Mouse (Mus musculus) embryonic fibroblast, embryonic 13.5 days (primary cell): ENCODE results near the gene Tap1.

Source experiments
- CTCF ChIP-seq: IDR thresholded peaks from 2 replicates; pipeline ENCODE4 v1.5.1; 2011; ENCODE audit warnings: mild to moderate bottlenecking, control low read depth, low read length, moderate library complexity, borderline replicate concordance; ENCODE audit not compliant: insufficient read depth
- POLR2A ChIP-seq: IDR thresholded peaks from 2 replicates; pipeline ENCODE4 v1.6.1; 2011; ENCODE audit warnings: low read depth, mild to moderate bottlenecking, control low read depth, low read length, moderate library complexity

DNA sequence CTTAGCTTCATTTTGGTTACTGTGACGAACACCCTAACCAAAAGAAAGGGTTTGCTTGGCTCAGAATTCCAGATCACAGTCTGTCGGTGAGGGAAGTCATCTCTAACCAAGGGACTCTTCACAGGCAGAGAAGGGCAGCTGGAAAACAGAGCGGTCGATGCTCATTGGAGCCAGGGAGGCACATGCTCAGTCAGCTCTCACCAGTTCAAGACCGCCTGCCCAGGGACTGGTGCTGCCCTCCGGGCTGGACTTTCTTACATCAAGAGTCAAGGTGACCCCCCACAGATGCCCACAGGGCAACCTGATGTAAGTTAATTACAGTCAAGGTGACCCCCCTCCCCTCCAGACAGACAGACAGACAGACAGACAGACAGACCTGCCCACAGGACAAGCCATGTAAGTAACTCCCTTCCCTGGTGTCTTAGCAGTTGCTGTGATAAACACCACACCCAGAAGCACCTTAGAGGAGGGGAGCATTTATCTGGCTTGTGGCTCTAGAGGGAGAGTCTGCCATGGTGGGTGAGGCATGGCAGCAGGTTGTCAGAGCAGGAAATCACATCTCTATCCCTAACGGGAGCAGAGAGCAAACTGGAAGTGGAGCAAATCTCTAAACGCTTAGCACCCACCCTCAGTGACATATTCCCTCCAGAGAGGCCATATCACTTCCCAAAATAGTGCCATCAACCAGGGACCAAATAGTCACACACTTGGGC, 30.0 kb downstream of the Tap1 start:
- TF ChIP-seq POLR2A (no peak), CTCF (no peak)
